Mouse (Mus musculus) erythroblast, embryonic 14.5 days (primary cell): ENCODE data around the gene Gli2.

ENCODE experiments used
- GATA1 ChIP-seq: IDR thresholded peaks from 2 replicates; pipeline ENCODE4 v1.6.1; 2012; ENCODE audit warnings: low read length, inconsistent platforms, mixed read lengths
- TAL1 ChIP-seq: IDR thresholded peaks from 3 replicates; pipeline ENCODE4 v1.6.1; 2012; ENCODE audit warnings: low read length, inconsistent platforms, mixed read lengths

GRCm38 (mm10) chr1:118909051-118909450 is 144.4 kb downstream of the Gli2 start:
- TF ChIP-seq GATA1, result no peak
- TF ChIP-seq TAL1, result no peak
